Mouse (Mus musculus) midbrain, embryonic 12.5 days (tissue): ENCODE results near the gene Il6ra. TPM values are rescaled to one million over a fixed set of nuclear protein-coding genes. Genes with fewer than 3 reads are reported as not detected.
A peak's percentile ranks its signal among the peaks of the same experiment; 100 is the strongest.

Experiments
- ATAC-seq: fragments of 200-750 bp; cut with Nextera tagmentation; 2 replicates; pipeline ENCODE4 v1.8.0; 2017; ENCODE audit warnings: low read depth, moderate TSS enrichment, moderate library complexity; ENCODE audit not compliant: low FRiP score
- H3K27ac ChIP-seq: fragments of 300-500 bp; sonication (generic); replicated peaks from 2 replicates; pipeline ENCODE4 v1.5.1; 2016; ENCODE audit warnings: mild to moderate bottlenecking
- H3K27me3 ChIP-seq: fragments of 300-500 bp; sonication (generic); 2 replicates; pipeline ENCODE4 v1.6.1; 2016; ENCODE audit warnings: mild to moderate bottlenecking
- H3K36me3 ChIP-seq: fragments of 300-500 bp; sonication (generic); 2 replicates; pipeline ENCODE4 v1.6.1; 2016
- H3K4me1 ChIP-seq: fragments of 300-500 bp; sonication (generic); 2 replicates; pipeline ENCODE4 v1.6.1; 2016
- H3K4me2 ChIP-seq: fragments of 300-500 bp; sonication (generic); replicated peaks from 2 replicates; pipeline ENCODE4 v1.6.1; 2016; ENCODE audit warnings: mild to moderate bottlenecking, moderate library complexity
- H3K4me3 ChIP-seq: fragments of 300-500 bp; sonication (generic); 2 replicates; pipeline ENCODE4 v1.5.1; 2016; ENCODE audit warnings: mild to moderate bottlenecking
- H3K9ac ChIP-seq: fragments of 300-500 bp; sonication (generic); replicated peaks from 2 replicates; pipeline ENCODE4 v1.6.1; 2016; ENCODE audit warnings: mild to moderate bottlenecking, moderate library complexity
- H3K9me3 ChIP-seq: fragments of 300-500 bp; sonication (generic); 2 replicates; pipeline ENCODE4 v1.6.1; 2016; ENCODE audit warnings: mild to moderate bottlenecking
- WGBS: fragments of 180-500 bp; shearing (Covaris S2); methylation state at CpG from one replicate; pipeline ENCODE4 v1.1.7; 2016; 5-methylcytosine and 5-hydroxymethylcytosine counted together
- polyA plus RNA-seq: library from polyadenylated mRNA; unstranded; fragments of >200 nt; fragmentation: Nextera tagmentation; extraction: Ambion mirVana; gene quantifications from 2 replicates; pipeline ENCODE4 v1.2.1, GENCODE M21; 2016

The Il6ra gene
- polyA plus RNA-seq, 1 experiment from 2014 or later, result 0.83 TPM

- Histone ChIP-seq H3K27ac (no peak overlapping the region), H3K27me3 (no peaks in the 10 kb centered on the region), H3K36me3 (peaks cover 88% of the 10 kb centered on the region), H3K4me1 (no peaks in the 10 kb centered on the region), H3K9me3 (no peaks in the 10 kb centered on the region), H3K4me2 (no peak overlapping the region), H3K9ac (no peak overlapping the region), H3K4me3 (no peak overlapping the region)
- WGBS, result 97% methylated on average over 9 of the region's 9 CpGs
- ATAC-seq, result no peak
Observed at GRCm38 (mm10) chr3:89942894-89943293, 29.9 kb upstream of the Il6ra start.

GRCm38 (mm10) chr3:89936495-89936894, 23.5 kb upstream of the Il6ra start:
- no peaks in the 10 kb centered on the region for H3K4me1 ChIP-seq
- WGBS, result 96% methylated on average over 3 of the region's 3 CpGs
- H3K4me3 ChIP-seq, result no peak overlapping the region
- no peak for ATAC-seq
- H3K4me2 ChIP-seq, result no peak overlapping the region
- H3K27ac ChIP-seq, result no peak overlapping the region
- H3K9me3 ChIP-seq, result 0 out of 2 replicates have a peak, but pooled peaks cover 2% of the 10 kb centered on the region
- H3K27me3 ChIP-seq, result no peaks in the 10 kb centered on the region
- peaks cover 40% of the 10 kb centered on the region for H3K36me3 ChIP-seq
- H3K9ac ChIP-seq, result no peak overlapping the region

- Histone ChIP-seq H3K27me3 (no peaks in the 10 kb centered on the region), H3K9me3 (0 out of 2 replicates have a peak, but pooled peaks cover 2% of the 10 kb centered on the region), H3K4me3 (no peak overlapping the region), H3K36me3 (peaks cover 16% of the 10 kb centered on the region; the same call in 1 of the 2 replicates), H3K27ac (no peak overlapping the region), H3K4me2 (no peak overlapping the region), H3K4me1 (no peaks in the 10 kb centered on the region), H3K9ac (no peak overlapping the region)
- no peak for ATAC-seq
- WGBS, result 93% methylated on average over 2 of the region's 2 CpGs
Observed at GRCm38 (mm10) chr3:89932925-89933324, 19.9 kb upstream of the Il6ra start.

DNA sequence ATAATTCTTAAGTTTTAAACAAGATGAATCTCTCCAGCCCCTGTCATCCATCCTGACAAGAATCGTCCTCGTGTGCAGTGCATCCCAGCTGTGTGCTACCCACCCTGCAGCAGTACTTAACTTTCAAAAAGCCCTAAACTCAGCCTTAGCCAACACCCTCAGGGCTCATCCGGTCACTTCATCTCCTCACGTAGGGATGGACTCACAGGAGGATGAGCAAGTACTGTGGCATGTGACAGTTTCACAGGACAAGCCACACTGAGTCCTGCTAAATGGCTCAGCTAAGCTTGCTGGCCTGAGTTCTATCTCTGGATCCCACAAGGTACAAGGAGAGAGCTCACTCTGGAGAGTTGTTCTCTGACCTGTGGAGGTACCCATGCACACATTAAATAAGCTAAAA, 16.0 kb upstream of the Il6ra start:
- no peak overlapping the region for H3K4me3 ChIP-seq
- 0 out of 2 replicates have a peak, but pooled peaks cover 2% of the 10 kb centered on the region for H3K9me3 ChIP-seq
- H3K4me1 ChIP-seq, result no peaks in the 10 kb centered on the region
- 76% methylated on average over 4 of the region's 4 CpGs for WGBS
- no peak overlapping the region for H3K4me2 ChIP-seq
- H3K36me3 ChIP-seq, result no peaks in the 10 kb centered on the region
- H3K9ac ChIP-seq, result no peak overlapping the region
- no peaks in the 10 kb centered on the region for H3K27me3 ChIP-seq
- H3K27ac ChIP-seq, result no peak overlapping the region
- ATAC-seq, result no peak

DNA sequence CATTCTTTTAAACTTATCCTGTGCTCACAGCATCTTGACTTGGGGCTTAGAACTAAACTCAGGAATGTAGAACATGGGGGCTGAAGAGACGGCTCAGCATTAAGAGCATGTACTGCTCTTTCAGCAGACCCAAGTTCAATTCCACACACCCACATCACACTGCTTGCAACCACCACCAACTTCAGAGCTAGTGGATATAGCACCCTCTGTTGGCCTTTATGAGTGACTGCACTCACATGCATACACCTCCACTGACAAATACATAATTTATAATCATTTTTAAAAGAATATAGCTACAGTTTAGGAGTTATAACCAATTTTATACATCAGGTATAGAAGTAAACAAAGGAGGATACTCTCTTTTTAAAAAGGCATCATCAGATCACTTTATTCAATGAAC, 13.4 kb upstream of the Il6ra start:
- Histone ChIP-seq H3K4me1 (no peaks in the 10 kb centered on the region), H3K9me3 (no peaks in the 10 kb centered on the region), H3K27ac (no peak overlapping the region), H3K4me3 (no peak overlapping the region), H3K36me3 (no peaks in the 10 kb centered on the region), H3K9ac (no peak overlapping the region), H3K4me2 (no peak overlapping the region), H3K27me3 (no peaks in the 10 kb centered on the region)
- WGBS, result 93% methylated on average over 1 of the region's 1 CpGs
- no peak for ATAC-seq

- ATAC-seq, result no peak
- no peaks in the 10 kb centered on the region for H3K36me3 ChIP-seq
- WGBS, result 71% methylated on average over 6 of the region's 6 CpGs
- no peaks in the 10 kb centered on the region for H3K9me3 ChIP-seq
- no peak overlapping the region for H3K4me3 ChIP-seq
- H3K9ac ChIP-seq, result no peak overlapping the region
- H3K27me3 ChIP-seq, result 0 out of 2 replicates have a peak, but pooled peaks cover under 1% of the 10 kb centered on the region
- H3K4me1 ChIP-seq, result no peaks in the 10 kb centered on the region
- H3K4me2 ChIP-seq, result no peak overlapping the region
- H3K27ac ChIP-seq, result no peak overlapping the region
Observed at GRCm38 (mm10) chr3:89920711-89921110, 7.7 kb upstream of the Il6ra start.

- Histone ChIP-seq H3K4me1 (peaks cover 9% of the 10 kb centered on the region), H3K9ac (no peak overlapping the region), H3K4me3 (no peak overlapping the region), H3K27ac (no peak overlapping the region), H3K27me3 (peaks cover 31% of the 10 kb centered on the region), H3K36me3 (no peaks in the 10 kb centered on the region), H3K9me3 (no peaks in the 10 kb centered on the region), H3K4me2 (no peak overlapping the region)
- ATAC-seq, result no peak
- 59% methylated on average over 3 of the region's 3 CpGs for WGBS
Observed at GRCm38 (mm10) chr3:89917408-89917807, 4.4 kb upstream of the Il6ra start.

GRCm38 (mm10) chr3:89916622-89917021, 3.6 kb upstream of the Il6ra start:
- no peak for ATAC-seq
- no peak overlapping the region for H3K4me2 ChIP-seq
- 83% methylated on average over 1 of the region's 1 CpGs for WGBS
- H3K36me3 ChIP-seq, result no peaks in the 10 kb centered on the region
- H3K27ac ChIP-seq, result no peak overlapping the region
- H3K4me3 ChIP-seq, result no peak overlapping the region
- peaks cover 10% of the 10 kb centered on the region for H3K4me1 ChIP-seq
- H3K27me3 ChIP-seq, result peaks cover 39% of the 10 kb centered on the region
- H3K9ac ChIP-seq, result no peak overlapping the region
- H3K9me3 ChIP-seq, result no peaks in the 10 kb centered on the region

GRCm38 (mm10) chr3:89914700-89915099, 1.7 kb upstream of the Il6ra start:
- no peaks in the 10 kb centered on the region for H3K36me3 ChIP-seq
- H3K4me2 ChIP-seq, result no peak overlapping the region
- H3K4me1 ChIP-seq, result peaks cover 10% of the 10 kb centered on the region
- H3K9me3 ChIP-seq, result no peaks in the 10 kb centered on the region
- H3K4me3 ChIP-seq, result no peak overlapping the region
- H3K9ac ChIP-seq, result no peak overlapping the region
- 81% methylated on average over 4 of the region's 4 CpGs for WGBS
- H3K27ac ChIP-seq, result no peak overlapping the region
- ATAC-seq, result no peak
- H3K27me3 ChIP-seq, result peaks cover 55% of the 10 kb centered on the region

- no peaks in the 10 kb centered on the region for H3K9me3 ChIP-seq
- H3K27me3 ChIP-seq, result peaks cover 56% of the 10 kb centered on the region
- 40% methylated on average over 6 of the region's 6 CpGs for WGBS
- H3K36me3 ChIP-seq, result no peaks in the 10 kb centered on the region
- no peak for ATAC-seq
- no peak overlapping the region for H3K27ac ChIP-seq
- peak overlapping the region; percentile 43; the same call in 1 of the 2 replicates for H3K4me3 ChIP-seq
- H3K9ac ChIP-seq, result no peak overlapping the region
- H3K4me2 ChIP-seq, result peak overlapping the region; percentile 87
- H3K4me1 ChIP-seq, result peaks cover 10% of the 10 kb centered on the region
Observed at GRCm38 (mm10) chr3:89912108-89912542, 871 bp downstream of the Il6ra start.

DNA sequence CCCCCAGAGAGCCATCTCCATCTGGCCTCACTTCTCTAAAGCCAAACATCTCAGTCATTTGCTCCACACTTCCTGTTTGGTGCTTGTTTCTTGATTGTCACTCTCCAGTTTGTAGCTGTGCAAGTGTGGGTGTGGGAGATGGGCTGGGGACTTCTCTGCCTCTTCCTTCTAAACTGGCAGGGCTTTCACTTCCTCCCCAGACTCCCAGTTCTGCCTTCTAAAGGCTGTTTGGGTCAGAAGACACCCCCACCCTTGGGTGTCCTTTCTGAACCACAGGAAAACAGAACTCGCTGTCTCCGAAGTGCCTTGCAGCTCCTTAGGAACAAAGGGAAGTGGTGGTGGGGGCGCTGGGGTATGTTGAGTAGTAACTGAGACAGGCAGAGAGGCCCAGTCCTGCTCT, 1.8 kb downstream of the Il6ra start:
- H3K27me3 ChIP-seq, result peaks cover 56% of the 10 kb centered on the region
- ATAC-seq, result no peak
- H3K9ac ChIP-seq, result no peak overlapping the region
- H3K27ac ChIP-seq, result no peak overlapping the region
- no peak overlapping the region for H3K4me2 ChIP-seq
- H3K9me3 ChIP-seq, result no peaks in the 10 kb centered on the region
- peaks cover 10% of the 10 kb centered on the region for H3K4me1 ChIP-seq
- 77% methylated on average over 3 of the region's 3 CpGs for WGBS
- H3K36me3 ChIP-seq, result no peaks in the 10 kb centered on the region
- H3K4me3 ChIP-seq, result no peak overlapping the region

DNA sequence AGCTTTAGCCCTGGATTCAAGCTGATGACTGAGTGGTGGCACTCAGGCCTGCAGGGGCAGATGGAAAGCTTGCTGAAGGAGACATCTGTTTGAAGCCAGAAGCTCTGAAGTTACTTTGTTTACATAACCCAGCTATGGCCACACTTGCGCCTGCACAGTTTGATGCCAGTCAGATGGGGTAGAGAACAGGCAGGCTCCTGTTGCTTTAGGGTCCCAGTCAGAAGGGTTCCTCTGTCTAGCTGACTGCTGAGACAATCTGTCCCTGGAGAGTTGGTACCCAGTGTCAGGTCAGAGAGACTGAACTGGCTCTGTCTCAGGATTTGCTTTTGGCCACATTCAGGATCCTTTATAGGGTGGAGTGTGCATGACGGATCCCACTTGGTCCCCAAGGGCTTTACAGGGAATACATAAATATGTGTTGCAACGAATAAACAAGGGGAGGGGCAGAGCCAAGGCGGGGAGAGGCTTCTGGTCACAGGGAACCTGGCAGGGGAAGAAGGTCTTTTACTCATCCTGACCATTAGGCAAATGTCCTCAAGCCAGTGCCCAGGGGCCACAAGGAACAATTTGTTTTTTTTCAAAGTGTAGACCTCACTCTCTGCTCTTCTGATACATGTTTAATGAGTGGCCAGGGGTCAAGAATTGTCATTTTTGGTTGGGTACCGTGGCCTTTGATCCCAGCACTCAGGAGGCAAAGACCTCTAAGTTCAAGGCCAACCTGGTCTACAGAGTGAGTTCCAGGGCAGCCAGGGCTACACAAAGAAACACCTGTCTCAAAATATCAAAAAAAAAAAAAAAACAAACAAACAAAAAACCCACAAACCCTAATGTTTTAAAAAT, 3.1 kb downstream of the Il6ra start:
- H3K9ac ChIP-seq, result no peak overlapping the region
- ATAC-seq, result no peak
- peaks cover 10% of the 10 kb centered on the region for H3K4me1 ChIP-seq
- H3K36me3 ChIP-seq, result no peaks in the 10 kb centered on the region
- H3K4me3 ChIP-seq, result no peak overlapping the region
- no peak overlapping the region for H3K4me2 ChIP-seq
- H3K27me3 ChIP-seq, result peaks cover 49% of the 10 kb centered on the region
- H3K9me3 ChIP-seq, result no peaks in the 10 kb centered on the region
- no peak overlapping the region for H3K27ac ChIP-seq
- WGBS, result 66% methylated on average over 5 of the region's 5 CpGs
